Mouse (Mus musculus): ENCODE results near the gene Zic1.

The Zic1 gene

DNA sequence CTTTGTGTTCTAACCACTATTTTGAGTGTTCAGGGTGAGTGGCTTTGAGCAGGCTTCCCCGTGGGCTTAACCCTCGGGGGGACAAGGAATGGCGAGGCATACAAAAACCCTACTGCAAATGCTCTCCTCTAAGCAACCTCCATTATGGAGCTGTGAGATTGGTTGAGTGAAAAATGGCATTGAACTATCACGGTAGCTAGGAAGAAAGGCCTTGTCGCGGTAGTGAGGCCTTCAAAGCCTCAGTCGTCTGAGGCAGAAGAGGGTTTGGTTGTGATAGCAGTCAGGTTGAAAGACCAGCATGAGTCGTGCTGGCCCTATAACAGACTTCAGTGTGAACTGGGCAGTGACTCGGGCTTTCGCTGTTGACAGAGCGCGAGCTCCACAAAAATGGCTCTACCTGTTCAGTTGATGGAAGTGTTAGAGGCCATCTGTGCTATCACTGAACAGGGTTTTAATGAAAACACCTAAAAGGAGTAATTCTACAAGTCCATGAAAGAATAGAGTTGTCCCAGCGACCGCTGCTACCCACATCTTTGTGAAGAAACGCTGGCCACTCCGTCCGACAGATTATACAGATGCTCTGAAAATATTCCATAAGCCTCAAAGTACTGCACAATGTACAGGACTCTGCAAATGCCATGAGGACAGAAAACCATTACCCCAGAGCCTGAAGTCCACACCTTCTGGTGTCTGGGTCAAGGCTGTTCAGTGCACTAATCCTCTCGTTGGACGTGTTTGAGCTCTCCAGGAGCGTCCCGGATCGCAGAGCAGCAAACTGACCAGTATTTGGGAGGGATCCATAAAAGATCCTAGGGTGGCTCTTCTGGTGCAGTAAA lies 11.0 kb downstream of the Zic1 start:
- DNase-seq (ENCODE audit: low read depth in 2 of 2, low spot score in 2 of 2) = no peak

DNA sequence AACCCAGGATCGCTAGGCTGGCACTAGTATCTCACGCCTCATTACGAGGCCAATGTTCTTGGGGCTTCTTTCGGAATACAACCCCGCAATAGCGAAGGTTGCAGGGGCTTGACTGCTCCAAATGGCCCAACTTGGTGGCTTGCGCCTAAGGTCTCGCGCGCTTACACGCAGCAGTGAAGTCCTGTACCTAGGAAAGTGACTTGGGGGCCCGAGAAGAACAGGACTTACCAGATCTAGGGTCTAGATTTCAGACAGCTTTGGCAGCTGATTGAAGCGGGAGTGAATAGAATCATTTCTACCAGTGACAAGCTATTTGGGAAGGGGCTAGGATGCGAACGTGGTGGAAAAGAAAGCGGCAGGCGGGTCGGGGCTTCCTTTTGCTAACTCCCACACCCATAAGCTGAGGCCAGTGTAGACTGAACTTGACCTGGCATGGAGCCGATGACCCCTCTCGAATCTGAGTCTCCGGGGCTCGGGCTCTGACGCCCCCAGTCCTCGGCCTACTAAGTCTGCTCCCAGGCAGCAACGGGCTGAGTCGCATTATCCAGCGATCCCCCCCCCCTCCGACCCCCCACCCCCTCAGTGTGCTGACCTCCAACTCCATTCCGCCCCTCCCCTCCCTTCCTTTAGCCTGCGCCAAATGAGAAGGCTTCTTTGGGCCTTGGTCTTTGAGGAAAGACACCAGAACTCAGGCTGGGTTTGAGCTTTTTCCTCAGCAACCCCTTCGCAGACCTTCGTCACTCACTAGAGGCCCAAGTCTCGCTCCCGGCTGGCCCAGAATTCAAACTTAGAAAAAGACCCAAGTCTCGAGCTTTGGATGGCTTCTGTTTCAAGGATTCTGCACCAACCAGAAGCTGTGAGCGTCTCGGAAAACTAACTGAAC lies 11.8 kb downstream of the Zic1 start:
- no peak for DNase-seq (ENCODE audit: low read depth in 2 of 2, low spot score in 2 of 2)

DNA sequence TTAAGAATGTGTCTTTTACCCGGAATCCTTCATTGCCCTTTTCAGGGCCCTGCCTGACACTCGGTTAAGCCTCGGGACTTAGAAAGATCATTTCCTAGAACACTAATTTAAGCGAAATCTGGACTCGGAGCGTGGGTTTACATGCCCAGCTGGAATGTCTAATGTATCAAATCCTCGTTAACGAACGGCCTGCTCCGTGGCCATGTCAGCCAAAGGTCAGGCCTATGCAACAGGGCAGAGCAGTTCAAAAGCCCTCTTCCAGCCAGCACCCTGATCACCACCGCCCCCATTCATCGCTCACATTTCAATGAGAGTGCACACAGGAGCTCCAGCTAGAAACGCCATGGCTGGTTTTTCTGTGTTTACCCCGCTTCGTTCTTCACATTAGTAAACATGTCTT lies 12.8 kb downstream of the Zic1 start:
- DNase-seq (ENCODE audit: low read depth in 2 of 2, low spot score in 2 of 2) = no peak

DNA sequence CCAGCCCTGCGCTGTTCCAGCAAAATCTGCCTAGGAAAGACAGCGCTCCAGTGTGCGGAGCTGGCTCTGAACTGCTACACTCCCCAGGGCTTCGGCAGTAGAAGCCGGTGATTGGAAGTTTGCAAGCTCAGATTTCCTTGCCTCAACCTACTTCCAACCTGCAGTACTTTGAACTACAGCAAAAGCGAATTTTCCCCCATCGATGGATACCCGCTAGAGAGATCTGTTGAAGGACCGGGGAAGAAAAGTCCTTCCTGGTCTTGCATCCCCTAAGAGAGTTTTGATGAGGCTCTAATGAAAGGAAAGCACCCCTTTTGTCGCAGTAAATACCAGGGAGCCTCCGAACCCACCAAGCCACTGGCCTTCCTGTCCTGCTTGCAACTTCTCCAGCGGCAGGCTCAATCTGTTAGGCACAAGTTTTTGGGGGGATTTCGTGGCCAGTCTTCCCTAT lies 13.6 kb downstream of the Zic1 start:
- DNase-seq (ENCODE audit: low read depth in 2 of 2, low spot score in 2 of 2) = no peak

DNA sequence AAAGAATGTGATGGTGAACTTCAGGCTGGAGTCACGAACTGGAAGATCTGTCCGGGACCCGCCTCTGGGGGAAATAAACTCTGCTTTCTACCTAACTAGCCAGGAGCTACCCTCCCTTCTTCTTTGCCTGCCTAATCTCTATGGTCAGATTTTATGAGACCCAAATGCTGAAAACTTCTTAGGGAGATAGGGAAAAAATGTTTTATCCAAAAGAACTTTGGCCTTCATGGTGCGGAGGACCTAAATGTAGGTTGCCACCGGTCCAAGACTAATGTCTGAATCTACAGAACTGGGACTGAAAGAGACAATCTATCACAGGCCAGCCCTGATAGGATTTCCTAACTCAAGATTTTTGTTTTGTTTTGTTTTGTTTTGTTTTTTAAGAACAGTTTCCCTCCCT lies 14.2 kb downstream of the Zic1 start:
- no peak for DNase-seq (ENCODE audit: low read depth in 2 of 2, low spot score in 2 of 2)

DNA sequence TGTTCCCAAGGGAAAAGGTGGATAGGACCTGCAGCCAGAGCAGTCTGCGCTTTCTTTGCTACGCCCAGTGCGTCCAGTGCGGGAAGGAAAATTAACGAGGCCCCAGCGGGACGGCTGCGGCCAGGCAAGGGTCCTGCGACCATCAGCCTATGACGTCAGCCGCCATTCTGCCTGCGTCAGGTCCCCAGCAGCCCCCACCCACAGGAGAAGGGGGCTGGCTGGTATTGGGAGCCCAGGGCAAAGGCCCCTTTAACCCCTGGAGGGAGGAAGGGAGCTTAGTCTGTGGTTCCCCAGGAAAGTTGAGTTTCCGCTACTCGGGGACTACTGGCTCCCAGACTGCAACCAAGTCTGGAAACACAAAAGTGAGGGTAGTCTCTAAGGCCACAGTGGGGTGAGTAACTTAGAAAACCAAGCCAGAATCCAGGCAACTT lies 14.7 kb downstream of the Zic1 start:
- DNase-seq (ENCODE audit: low read depth in 2 of 2, low spot score in 2 of 2) = no peak

DNA sequence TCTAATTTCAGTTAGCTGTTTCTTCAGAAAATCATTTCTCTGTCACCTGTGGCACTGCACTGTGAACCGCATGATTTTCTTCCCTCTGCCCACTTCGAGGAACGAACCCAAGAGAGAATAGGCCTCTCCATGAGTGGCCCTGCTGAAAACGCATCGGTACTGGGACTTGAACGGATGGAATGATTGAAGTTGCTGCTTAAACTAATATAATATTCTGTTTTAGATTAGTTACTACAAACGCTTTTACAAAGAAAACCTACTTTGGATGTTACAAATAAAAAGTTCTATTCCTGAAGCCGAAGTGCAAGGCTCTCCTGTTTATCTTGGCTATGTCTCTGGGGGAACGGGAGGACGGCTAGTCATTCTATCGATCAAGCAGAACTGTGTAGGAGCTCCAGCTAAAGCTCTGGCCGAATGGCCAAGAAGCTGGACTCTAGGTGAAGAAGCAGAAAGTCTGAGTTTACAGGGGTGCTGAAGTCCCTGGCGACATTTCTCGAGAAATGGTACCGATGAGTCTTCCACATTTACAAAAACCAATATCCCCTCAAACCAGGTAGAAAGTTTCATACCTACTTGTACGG lies 15.3 kb downstream of the Zic1 start:
- DNase-seq (ENCODE audit: low read depth in 2 of 2, low spot score in 2 of 2) = no peak

DNA sequence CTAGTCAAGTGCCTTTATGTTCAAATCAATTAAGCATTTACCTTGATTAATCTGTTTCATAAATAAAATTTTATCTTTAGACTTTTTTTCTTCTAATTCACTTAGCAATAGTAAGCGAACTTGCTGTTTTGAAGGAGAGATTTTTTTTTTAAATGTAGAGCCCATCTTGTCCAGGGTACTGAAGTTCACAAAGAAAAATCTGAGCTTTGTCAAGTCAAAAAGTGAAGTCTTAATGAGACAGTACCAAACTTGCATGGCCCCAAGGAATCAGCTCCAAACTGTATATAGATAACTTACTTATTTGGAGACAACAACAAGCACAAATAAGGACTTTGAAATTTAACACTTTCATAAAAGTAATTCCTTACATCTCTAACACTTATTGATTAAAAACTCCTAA lies 16.9 kb downstream of the Zic1 start:
- no peak for DNase-seq (ENCODE audit: low read depth in 2 of 2, low spot score in 2 of 2)

DNA sequence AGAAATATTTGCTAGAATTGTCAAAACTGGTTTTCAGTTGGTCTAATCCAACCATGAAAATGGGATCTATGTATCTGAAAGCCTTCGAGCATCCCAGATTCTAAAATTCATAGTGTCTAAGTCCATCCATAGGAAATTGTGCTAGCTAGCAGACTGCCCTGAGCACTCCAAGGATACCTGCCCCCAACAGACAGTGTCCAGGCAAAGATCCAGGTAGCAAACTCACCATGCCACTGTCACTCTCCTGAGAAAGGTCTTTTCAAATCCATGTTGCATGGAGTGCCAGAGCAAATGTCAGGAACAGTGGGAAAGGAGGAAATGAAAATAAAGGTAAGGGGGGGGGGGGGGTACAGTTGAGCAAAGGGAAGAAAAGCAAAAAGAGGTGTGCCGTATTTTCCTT lies 18.0 kb downstream of the Zic1 start:
- DNase-seq (ENCODE audit: low read depth in 2 of 2, low spot score in 2 of 2) = no peak
